Mouse (Mus musculus) lung, embryonic 14.5 days (tissue): ENCODE results near the gene Cpxm1. TPM values are rescaled to one million over a fixed set of nuclear protein-coding genes. Genes with fewer than 3 reads are reported as not detected.

Experiments
- ATAC-seq: fragments of 200-750 bp; cut with Nextera tagmentation; 2 replicates; pipeline ENCODE4 v1.8.0; 2017; ENCODE audit warnings: mild to moderate bottlenecking, moderate TSS enrichment, moderate library complexity; ENCODE audit not compliant: insufficient read depth
- DNase-seq: peaks from one replicate; pipeline ENCODE4 v3.0.0-alpha.2; 2015
- H3K27ac ChIP-seq: fragments of 300-500 bp; sonication (generic); 2 replicates; pipeline ENCODE4 v1.5.1; 2014; ENCODE audit warnings: low read depth, mild to moderate bottlenecking, moderate library complexity
- H3K27me3 ChIP-seq: fragments of 300-500 bp; sonication (generic); 2 replicates; pipeline ENCODE4 v1.6.1; 2014; ENCODE audit warnings: low read length, control low read depth; ENCODE audit not compliant: insufficient read depth
- H3K36me3 ChIP-seq: fragments of 300-500 bp; sonication (generic); 2 replicates; pipeline ENCODE4 v1.6.1; 2014; ENCODE audit warnings: control low read depth; ENCODE audit not compliant: insufficient read depth
- H3K4me1 ChIP-seq: fragments of 300-500 bp; sonication (generic); 2 replicates; pipeline ENCODE4 v1.6.1; 2014; ENCODE audit warnings: antibody characterized with exemption, control low read depth; ENCODE audit not compliant: insufficient read depth
- H3K4me2 ChIP-seq: fragments of 300-500 bp; sonication (generic); 2 replicates; pipeline ENCODE4 v1.6.1; 2014; ENCODE audit warnings: mild to moderate bottlenecking
- H3K4me3 ChIP-seq: fragments of 300-500 bp; sonication (generic); 2 replicates; pipeline ENCODE4 v1.5.1; 2014; ENCODE audit warnings: low read depth, low read length
- H3K9ac ChIP-seq: fragments of 300-500 bp; sonication (generic); 2 replicates; pipeline ENCODE4 v1.6.1; 2014
- H3K9me3 ChIP-seq: fragments of 300-500 bp; sonication (generic); 2 replicates; pipeline ENCODE4 v1.6.1; 2016; ENCODE audit warnings: low read depth, low read length, control low read depth
- CTCF ChIP-seq: IDR thresholded peaks from 2 replicates; pipeline ENCODE4 v1.5.1; 2016; ENCODE audit warnings: antibody characterized with exemption, low read depth
- WGBS: fragments of 180-500 bp; shearing (Covaris S2); extraction: QIAGEN DNeasy Blood & Tissue Kit; methylation state at CpG from one replicate; pipeline ENCODE4 v1.1.7; 2014; 5-methylcytosine and 5-hydroxymethylcytosine counted together
- polyA plus RNA-seq: library from polyadenylated mRNA; unstranded; fragments of >200 nt; fragmentation: Nextera tagmentation; extraction: Ambion mirVana; gene quantifications from 2 replicates; pipeline ENCODE4 v1.2.1, GENCODE M21; 2014

Cpxm1 gene
- polyA plus RNA-seq, 1 experiment from 2014 or later, result 59.0 TPM

GRCm38 (mm10) chr2:130414094-130414856 lies 16.9 kb upstream of the Cpxm1 start:
- H3K4me1 ChIP-seq, result no peaks in the 10 kb centered on the region
- H3K9me3 ChIP-seq, result no peaks in the 10 kb centered on the region
- no peak overlapping the region for H3K4me2 ChIP-seq
- DNase-seq (peak; percentile 26), ATAC-seq (no peak)
- H3K4me3 ChIP-seq, result no peak overlapping the region
- H3K27me3 ChIP-seq, result no peaks in the 10 kb centered on the region
- H3K27ac ChIP-seq, result no peak overlapping the region
- 72% methylated on average over 6 of the region's 6 CpGs for WGBS
- H3K9ac ChIP-seq, result no peak overlapping the region
- H3K36me3 ChIP-seq, result peaks cover 10% of the 10 kb centered on the region; the same call in 1 of the 2 replicates
- TF ChIP-seq CTCF, result 0 out of 2 replicates have a peak, but pooled peaks have one; percentile 32

GRCm38 (mm10) chr2:130412775-130413174 lies 15.4 kb upstream of the Cpxm1 start:
- Histone ChIP-seq H3K27me3 (no peaks in the 10 kb centered on the region), H3K4me3 (no peak overlapping the region), H3K4me1 (no peaks in the 10 kb centered on the region), H3K9me3 (no peaks in the 10 kb centered on the region), H3K9ac (no peak overlapping the region), H3K4me2 (no peak overlapping the region), H3K27ac (no peak overlapping the region), H3K36me3 (no peaks in the 10 kb centered on the region)
- DNase-seq, result no peak
- TF ChIP-seq CTCF, result no peak
- no peak for ATAC-seq
- WGBS, result 65% methylated on average over 3 of the region's 3 CpGs

- no peak overlapping the region for H3K4me2 ChIP-seq
Measured at GRCm38 (mm10) chr2:130411558-130412495, 14.5 kb upstream of the Cpxm1 start.

GRCm38 (mm10) chr2:130408194-130408593 lies 10.8 kb upstream of the Cpxm1 start:
- no peak overlapping the region for H3K4me2 ChIP-seq
- peak; percentile 79 for DNase-seq
- WGBS, result 9% methylated on average over 6 of the region's 6 CpGs

More at GRCm38 (mm10) chr2:130411558-130412495, 14.5 kb upstream of the Cpxm1 start:
- H3K9ac ChIP-seq, result no peak overlapping the region
- no peak overlapping the region for H3K4me3 ChIP-seq
- no peaks in the 10 kb centered on the region for H3K9me3 ChIP-seq
- H3K4me1 ChIP-seq, result no peaks in the 10 kb centered on the region
- DNase-seq (peak; percentile 95), ATAC-seq (peak; percentile 86)
- WGBS, result 36% methylated on average over 16 of the region's 16 CpGs
- H3K36me3 ChIP-seq, result no peaks in the 10 kb centered on the region
- no peak overlapping the region for H3K27ac ChIP-seq
- no peaks in the 10 kb centered on the region for H3K27me3 ChIP-seq
- peak; percentile 94 for TF ChIP-seq CTCF

GRCm38 (mm10) chr2:130406178-130406577 lies 8.8 kb upstream of the Cpxm1 start, which contains the start of gene Tmem239:
TSS of gene Tmem239 (plus strand) at chr2:130406478.
- WGBS, result 83% methylated on average over 2 of the region's 2 CpGs
- no peak for TF ChIP-seq CTCF
- ATAC-seq (no peak), DNase-seq (no peak)
- H3K4me2 ChIP-seq, result no peak within 1 kb of the TSS
- H3K27ac ChIP-seq, result no peak within 1 kb of the TSS
- H3K9me3 ChIP-seq, result no peaks in the 10 kb centered on the region
- H3K36me3 ChIP-seq, result no peaks in the 10 kb centered on the region
- H3K4me1 ChIP-seq, result no peaks in the 10 kb centered on the region
- H3K9ac ChIP-seq, result no peak within 1 kb of the TSS
- no peak within 1 kb of the TSS for H3K4me3 ChIP-seq
- no peaks in the 10 kb centered on the region for H3K27me3 ChIP-seq

More at GRCm38 (mm10) chr2:130408194-130408593, 10.8 kb upstream of the Cpxm1 start:
- Histone ChIP-seq H3K4me1 (no peaks in the 10 kb centered on the region), H3K4me3 (no peak overlapping the region), H3K36me3 (no peaks in the 10 kb centered on the region), H3K9ac (no peak overlapping the region), H3K27ac (no peak overlapping the region), H3K27me3 (no peaks in the 10 kb centered on the region), H3K9me3 (no peaks in the 10 kb centered on the region)
- TF ChIP-seq CTCF, result no peak; the same call in 1 of the 2 replicates
- peak; percentile 51; the same call in 1 of the 2 replicates for ATAC-seq

GRCm38 (mm10) chr2:130404939-130405338 lies 7.6 kb upstream of the Cpxm1 start, which contains the start of the genes Gm28372 and 1700020A23Rik:
TSS of gene Gm28372 (plus strand) at chr2:130405239.
TSS of gene 1700020A23Rik (plus strand) at chr2:130405259.
- H3K9me3 ChIP-seq, result no peaks in the 10 kb centered on the region
- H3K4me1 ChIP-seq, result no peaks in the 10 kb centered on the region
- no peaks in the 10 kb centered on the region for H3K36me3 ChIP-seq
- DNase-seq, result no peak
- no peak for TF ChIP-seq CTCF
- H3K27ac ChIP-seq, result no peak within 1 kb of the TSS
- H3K4me3 ChIP-seq, result no peak within 1 kb of the TSS
- no peak within 1 kb of the TSS for H3K4me2 ChIP-seq
- H3K27me3 ChIP-seq, result no peaks in the 10 kb centered on the region
- WGBS, result 85% methylated on average over 1 of the region's 1 CpGs
- no peak within 1 kb of the TSS for H3K9ac ChIP-seq
- no peak for ATAC-seq
